Mouse (Mus musculus) testis, adult 2 months (tissue): ENCODE data around the gene Noxa1.

Source experiments
- CTCF ChIP-seq: fragments of 200-500 bp; IDR thresholded peaks from 2 replicates; pipeline ENCODE4 v1.5.1; 2012; ENCODE audit warnings: low read depth, mild to moderate bottlenecking, inconsistent platforms, low read length, moderate library complexity; ENCODE audit not compliant: control insufficient read depth, insufficient read depth, insufficient replicate concordance
- POLR2A ChIP-seq: fragments of 200-500 bp; IDR thresholded peaks from 2 replicates; pipeline ENCODE4 v1.6.1; 2012; ENCODE audit warnings: low read depth, mild to moderate bottlenecking, inconsistent platforms, low read length, moderate library complexity; ENCODE audit not compliant: control insufficient read depth

DNA sequence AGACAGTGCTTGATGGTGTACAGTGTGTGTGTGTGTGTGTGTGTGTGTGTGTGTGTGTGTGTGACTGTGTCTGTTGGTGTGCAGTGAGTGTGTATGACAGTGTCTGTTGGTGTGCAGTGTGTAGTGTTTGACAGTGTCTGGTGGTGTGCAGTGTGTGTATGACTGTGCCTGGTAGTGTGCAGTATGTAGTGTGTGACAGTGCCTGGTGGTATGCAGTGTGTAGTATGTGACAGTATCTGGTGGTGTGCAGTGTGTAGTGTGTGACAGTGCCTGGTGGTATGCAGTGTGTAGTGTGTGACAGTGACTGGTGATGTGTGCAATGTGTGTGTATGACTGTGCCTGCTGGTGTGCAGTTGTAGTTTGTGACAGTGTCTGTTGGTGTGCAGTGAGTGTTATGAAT lies 14.5 kb upstream of the Noxa1 start:
- TF ChIP-seq POLR2A (no peak), CTCF (no peak)
